Mouse (Mus musculus) forebrain, embryonic 15.5 days (tissue): Measurements from ENCODE around the gene Aldh3b2. TPM values are rescaled to one million over a fixed set of nuclear protein-coding genes. Genes with fewer than 3 reads are reported as not detected.
"Not testable (repeated sequence)": the region's sequence is repeated elsewhere in the genome, so short reads cannot be mapped to it uniquely, and the experiment has no call there.

Experiments used
- ATAC-seq: fragments of 200-750 bp; cut with Nextera tagmentation; replicated peaks from 2 replicates; pipeline ENCODE4 v1.8.0; 2017; ENCODE audit warnings: mild to moderate bottlenecking, moderate TSS enrichment, moderate library complexity
- H3K27ac ChIP-seq: fragments of 300-500 bp; sonication (generic); replicated peaks from 2 replicates; pipeline ENCODE4 v1.5.1; 2015; ENCODE audit warnings: mild to moderate bottlenecking, inconsistent platforms
- H3K27me3 ChIP-seq: fragments of 300-500 bp; sonication (generic); 2 replicates; pipeline ENCODE4 v1.6.1; 2015; ENCODE audit warnings: inconsistent platforms
- H3K36me3 ChIP-seq: fragments of 300-500 bp; sonication (generic); 2 replicates; pipeline ENCODE4 v1.6.1; 2015; ENCODE audit warnings: mild to moderate bottlenecking, inconsistent platforms
- H3K4me1 ChIP-seq: fragments of 300-500 bp; sonication (generic); 2 replicates; pipeline ENCODE4 v1.6.1; 2015; ENCODE audit warnings: inconsistent platforms
- H3K4me2 ChIP-seq: fragments of 300-500 bp; sonication (generic); replicated peaks from 2 replicates; pipeline ENCODE4 v1.6.1; 2015; ENCODE audit warnings: mild to moderate bottlenecking, inconsistent platforms
- H3K4me3 ChIP-seq: fragments of 300-500 bp; sonication (generic); 2 replicates; pipeline ENCODE4 v1.5.1; 2015; ENCODE audit warnings: mild to moderate bottlenecking, inconsistent platforms
- H3K9ac ChIP-seq: fragments of 300-500 bp; sonication (generic); replicated peaks from 2 replicates; pipeline ENCODE4 v1.6.1; 2015; ENCODE audit warnings: mild to moderate bottlenecking, inconsistent platforms
- H3K9me3 ChIP-seq: fragments of 300-500 bp; sonication (generic); 2 replicates; pipeline ENCODE4 v1.6.1; 2016; ENCODE audit warnings: inconsistent platforms
- WGBS: fragments of 180-500 bp; shearing (Covaris S2); methylation state at CpG from one replicate; pipeline ENCODE4 v1.1.7; 2015; ENCODE audit warnings: mixed read lengths; 5-methylcytosine and 5-hydroxymethylcytosine counted together
- polyA plus RNA-seq: library from polyadenylated mRNA; unstranded; fragments of >200 nt; fragmentation: Nextera tagmentation; extraction: Ambion mirVana; gene quantifications from 2 replicates; pipeline ENCODE4 v1.2.1, GENCODE M21; 2015

Aldh3b2 gene
- polyA plus RNA-seq, 1 experiment from 2014 or later, result 0.28 TPM

DNA sequence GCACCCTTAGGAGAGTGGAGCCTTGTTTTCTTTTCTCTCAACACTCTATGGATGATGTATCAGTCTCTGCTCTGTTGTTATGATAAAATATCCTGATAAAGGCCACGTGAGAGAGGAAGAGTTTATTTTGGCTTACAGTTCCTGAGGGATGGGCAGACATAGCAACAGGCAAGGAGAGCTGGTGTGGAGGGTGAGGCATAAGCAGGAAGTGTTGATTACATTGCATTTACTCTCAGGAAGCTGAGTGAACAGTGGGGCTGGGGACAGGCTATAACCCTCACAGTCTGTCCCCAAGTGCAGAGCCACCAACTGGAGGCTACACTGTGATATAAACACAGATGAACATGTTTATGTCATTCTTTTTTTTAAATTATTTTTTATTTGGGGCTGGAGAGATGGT lies 20.0 kb upstream of the Aldh3b2 start:
- H3K4me1 ChIP-seq, result no peaks in the 10 kb centered on the region
- 48% methylated on average over 1 of the region's 1 CpGs for WGBS
- no peaks in the 10 kb centered on the region for H3K9me3 ChIP-seq
- no peak overlapping the region for H3K4me2 ChIP-seq
- no peaks in the 10 kb centered on the region for H3K36me3 ChIP-seq
- H3K27ac ChIP-seq, result no peak overlapping the region
- no peak overlapping the region for H3K9ac ChIP-seq
- no peaks in the 10 kb centered on the region for H3K27me3 ChIP-seq
- ATAC-seq, result no peak
- H3K4me3 ChIP-seq, result no peak overlapping the region

GRCm38 (mm10) chr19:3955033-3955432 lies 17.1 kb upstream of the Aldh3b2 start:
- WGBS, result 76% methylated on average over 3 of the region's 3 CpGs
- H3K27me3 ChIP-seq, result no peaks in the 10 kb centered on the region
- H3K36me3 ChIP-seq, result no peaks in the 10 kb centered on the region
- H3K4me3 ChIP-seq, result no peak overlapping the region
- H3K9me3 ChIP-seq, result no peaks in the 10 kb centered on the region
- H3K27ac ChIP-seq, result no peak overlapping the region
- H3K4me1 ChIP-seq, result no peaks in the 10 kb centered on the region; the same call in 1 of the 2 replicates
- ATAC-seq, result no peak
- no peak overlapping the region for H3K4me2 ChIP-seq
- H3K9ac ChIP-seq, result no peak overlapping the region

DNA sequence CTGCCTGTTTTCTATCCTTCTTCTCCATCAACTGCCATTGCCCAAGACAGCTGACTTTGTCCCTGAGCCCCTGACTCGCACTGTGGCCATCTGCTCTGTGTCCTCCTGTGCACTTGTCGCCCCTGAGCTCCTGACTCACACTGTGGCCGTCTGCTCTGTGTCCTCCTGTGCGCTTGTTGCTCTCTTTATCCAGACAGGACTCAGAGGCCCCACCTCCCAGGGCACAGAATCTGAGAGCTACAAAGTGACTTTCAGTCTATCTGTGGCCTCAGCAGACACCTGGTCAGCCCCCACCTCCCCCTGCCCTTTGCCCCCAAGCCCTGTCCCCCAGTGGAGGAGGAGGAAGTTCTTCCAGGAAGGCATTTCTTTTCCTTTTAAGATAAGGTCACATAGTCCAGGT lies 16.3 kb upstream of the Aldh3b2 start:
- Histone ChIP-seq H3K9me3 (no peaks in the 10 kb centered on the region), H3K4me3 (no peak overlapping the region), H3K36me3 (no peaks in the 10 kb centered on the region), H3K9ac (no peak overlapping the region), H3K4me1 (no peaks in the 10 kb centered on the region; the same call in 1 of the 2 replicates), H3K27me3 (no peaks in the 10 kb centered on the region), H3K27ac (no peak overlapping the region), H3K4me2 (no peak overlapping the region)
- WGBS, result 65% methylated on average over 4 of the region's 4 CpGs
- no peak for ATAC-seq

- not testable (repeated sequence) for H3K27ac ChIP-seq, H3K9ac ChIP-seq, ATAC-seq, H3K4me1 ChIP-seq, H3K4me3 ChIP-seq, H3K27me3 ChIP-seq, H3K9me3 ChIP-seq, H3K36me3 ChIP-seq, H3K4me2 ChIP-seq
- 78% methylated on average over 5 of the region's 5 CpGs for WGBS
Measured at GRCm38 (mm10) chr19:3957296-3958036, 14.7 kb upstream of the Aldh3b2 start.

- WGBS, result 48% methylated on average over 4 of the region's 4 CpGs
- no peak within 1 kb of the TSS for H3K4me3 ChIP-seq
- no peak within 1 kb of the TSS for H3K4me2 ChIP-seq
- no peak within 1 kb of the TSS for H3K27ac ChIP-seq
- H3K9ac ChIP-seq, result no peak within 1 kb of the TSS
- no peak for ATAC-seq
- peaks cover 3% of the 10 kb centered on the region; the same call in 1 of the 2 replicates for H3K4me1 ChIP-seq
- no peaks in the 10 kb centered on the region for H3K36me3 ChIP-seq
- no peaks in the 10 kb centered on the region for H3K9me3 ChIP-seq
- H3K27me3 ChIP-seq, result no peaks in the 10 kb centered on the region
Measured at GRCm38 (mm10) chr19:3958470-3958869, 13.7 kb upstream of the Aldh3b2 start, which contains the start of gene Aldh3b3. Gene Aldh3b3, plus strand, starts transcription at chr19:3958645.

- Histone ChIP-seq H3K9ac (no peak overlapping the region), H3K36me3 (no peaks in the 10 kb centered on the region), H3K4me3 (no peak overlapping the region), H3K27ac (no peak overlapping the region), H3K4me2 (no peak overlapping the region), H3K27me3 (no peaks in the 10 kb centered on the region), H3K9me3 (no peaks in the 10 kb centered on the region), H3K4me1 (peaks cover 3% of the 10 kb centered on the region; the same call in 1 of the 2 replicates)
- ATAC-seq, result no peak
Measured at GRCm38 (mm10) chr19:3959030-3959429, 13.1 kb upstream of the Aldh3b2 start.

DNA sequence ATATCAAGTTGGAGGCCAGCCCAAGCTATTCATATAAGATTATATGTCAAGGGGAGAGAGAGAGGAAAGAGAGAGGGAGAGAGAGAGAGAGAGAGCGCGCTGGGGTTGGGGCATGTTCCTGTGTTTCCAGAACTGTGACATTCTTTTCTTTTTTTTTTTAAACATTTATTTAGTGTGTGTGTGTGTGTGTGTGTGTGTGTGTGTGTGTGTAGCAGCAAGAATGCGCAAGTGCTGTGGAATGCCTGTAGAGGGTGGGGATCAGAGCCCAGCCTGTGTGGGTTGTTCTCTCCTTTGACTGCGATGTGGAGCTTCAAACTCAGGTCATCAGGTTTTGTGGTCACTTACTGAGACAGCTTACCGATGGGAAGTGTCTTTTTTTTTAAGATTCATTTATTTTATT lies 11.9 kb upstream of the Aldh3b2 start:
- no peaks in the 10 kb centered on the region for H3K36me3 ChIP-seq
- no peak overlapping the region for H3K9ac ChIP-seq
- H3K27me3 ChIP-seq, result no peaks in the 10 kb centered on the region
- ATAC-seq, result no peak
- H3K4me2 ChIP-seq, result no peak overlapping the region
- H3K4me3 ChIP-seq, result no peak overlapping the region
- H3K27ac ChIP-seq, result no peak overlapping the region
- H3K9me3 ChIP-seq, result no peaks in the 10 kb centered on the region
- 83% methylated on average over 5 of the region's 5 CpGs for WGBS
- H3K4me1 ChIP-seq, result peaks cover 3% of the 10 kb centered on the region; the same call in 1 of the 2 replicates

DNA sequence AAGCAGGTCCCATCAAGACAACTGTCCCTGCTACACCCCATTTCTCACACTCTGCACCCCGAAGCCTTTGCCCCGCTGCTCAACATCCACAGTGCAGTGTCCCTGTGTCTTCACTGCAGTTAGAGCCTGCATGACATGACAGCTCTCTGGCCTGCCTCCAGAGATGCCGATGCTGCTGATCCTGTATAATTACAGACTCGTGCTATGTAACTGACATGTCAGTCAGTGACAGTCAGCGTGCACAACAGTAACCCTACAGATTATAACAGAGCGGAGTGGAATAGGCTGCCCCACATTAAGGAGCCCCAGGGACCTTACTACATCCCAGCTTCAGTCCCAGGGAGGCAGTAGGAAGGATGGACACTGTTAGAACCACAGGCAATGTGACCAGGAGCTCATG lies 10.3 kb upstream of the Aldh3b2 start:
- peak; percentile 51 for ATAC-seq
- H3K4me1 ChIP-seq, H3K9me3 ChIP-seq, H3K4me3 ChIP-seq, H3K27me3 ChIP-seq, H3K4me2 ChIP-seq, H3K36me3 ChIP-seq, H3K27ac ChIP-seq, H3K9ac ChIP-seq: not testable (repeated sequence)
- 51% methylated on average over 6 of the region's 6 CpGs for WGBS

GRCm38 (mm10) chr19:3962469-3962868 lies 9.7 kb upstream of the Aldh3b2 start:
- Histone ChIP-seq H3K27ac (no peak overlapping the region), H3K4me3 (no peak overlapping the region), H3K9me3 (no peaks in the 10 kb centered on the region), H3K9ac (no peak overlapping the region), H3K4me2 (no peak overlapping the region), H3K27me3 (no peaks in the 10 kb centered on the region), H3K4me1 (peaks cover 3% of the 10 kb centered on the region; the same call in 1 of the 2 replicates), H3K36me3 (no peaks in the 10 kb centered on the region)
- WGBS, result 18% methylated on average over 2 of the region's 2 CpGs
- ATAC-seq, result no peak

DNA sequence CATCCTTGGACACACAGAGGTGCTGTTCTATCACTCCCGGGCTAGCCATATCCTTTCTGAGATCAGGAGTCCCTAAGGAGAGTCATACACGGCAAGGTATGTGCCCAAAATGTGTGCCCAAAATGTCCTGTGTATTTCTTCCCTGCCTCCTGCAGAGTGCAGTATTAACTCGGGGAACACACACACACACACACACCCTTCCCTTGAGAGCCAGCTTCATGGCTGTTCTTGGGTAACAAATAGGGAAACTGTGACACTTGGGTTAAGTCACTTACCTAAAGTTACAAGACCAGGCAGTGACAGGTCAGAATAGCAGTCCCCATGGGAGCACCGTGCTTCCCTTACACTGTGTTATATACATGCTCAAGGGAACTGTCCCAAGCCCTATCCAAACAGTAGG lies 8.1 kb upstream of the Aldh3b2 start:
- Histone ChIP-seq H3K36me3 (no peaks in the 10 kb centered on the region), H3K9ac (no peak overlapping the region), H3K4me2 (no peak overlapping the region), H3K4me1 (peaks cover 3% of the 10 kb centered on the region; the same call in 1 of the 2 replicates), H3K27ac (no peak overlapping the region), H3K27me3 (no peaks in the 10 kb centered on the region), H3K9me3 (no peaks in the 10 kb centered on the region), H3K4me3 (no peak overlapping the region)
- WGBS, result 82% methylated on average over 4 of the region's 4 CpGs
- ATAC-seq, result no peak

DNA sequence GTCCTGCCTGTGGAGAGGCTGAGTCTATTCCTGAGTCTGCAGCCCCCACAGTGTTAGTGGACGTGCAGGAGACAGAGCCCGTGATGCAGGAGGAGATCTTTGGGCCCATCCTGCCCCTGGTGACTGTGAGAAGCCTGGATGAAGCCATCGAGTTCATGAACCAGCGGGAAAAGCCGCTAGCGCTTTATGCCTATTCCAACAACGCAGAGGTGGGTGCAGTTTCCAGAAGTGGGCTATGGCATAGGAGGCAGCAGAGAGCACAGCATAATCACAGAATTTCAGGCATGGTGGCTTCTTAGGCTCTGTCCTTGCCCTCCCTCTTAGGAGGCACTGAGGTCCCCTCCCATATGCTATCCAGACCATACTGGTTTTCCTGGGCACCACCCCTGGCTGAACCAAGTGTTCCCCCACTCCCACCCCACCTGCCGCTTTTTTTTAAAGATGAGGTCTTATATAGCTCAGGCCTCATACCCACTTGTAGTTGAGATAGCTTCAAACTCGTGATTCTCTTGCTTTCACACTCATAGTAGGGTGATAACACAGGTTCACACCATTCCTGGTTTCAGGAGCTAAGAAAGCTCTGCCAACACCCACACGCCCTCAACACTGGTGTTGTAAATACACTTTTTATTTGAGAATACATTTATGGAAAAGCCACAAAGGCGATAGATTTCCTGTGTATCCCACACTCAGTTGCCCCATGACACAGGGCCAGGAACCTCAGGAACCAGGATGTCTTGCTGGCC lies 5.6 kb upstream of the Aldh3b2 start:
- Histone ChIP-seq H3K9ac (no peak overlapping the region), H3K9me3 (no peaks in the 10 kb centered on the region), H3K4me3 (no peak overlapping the region), H3K36me3 (no peaks in the 10 kb centered on the region), H3K27me3 (no peaks in the 10 kb centered on the region), H3K4me1 (peaks cover 2% of the 10 kb centered on the region; the same call in 1 of the 2 replicates), H3K4me2 (no peak overlapping the region), H3K27ac (no peak overlapping the region)
- WGBS, result 66% methylated on average over 11 of the region's 11 CpGs
- no peak for ATAC-seq

- no peak for ATAC-seq
Measured at GRCm38 (mm10) chr19:3967258-3967657, 4.9 kb upstream of the Aldh3b2 start.

More at GRCm38 (mm10) chr19:3967258-3967657, 4.9 kb upstream of the Aldh3b2 start:
- Histone ChIP-seq H3K9ac (no peak overlapping the region), H3K36me3 (no peaks in the 10 kb centered on the region), H3K4me1 (no peaks in the 10 kb centered on the region), H3K9me3 (no peaks in the 10 kb centered on the region), H3K4me3 (no peak overlapping the region), H3K27ac (no peak overlapping the region), H3K4me2 (no peak overlapping the region), H3K27me3 (no peaks in the 10 kb centered on the region)
- 72% methylated on average over 3 of the region's 3 CpGs for WGBS
